Mouse (Mus musculus): ENCODE measurements at regions not wholly inside any gene's neighbourhood (a gene's known extent, or its start where the extent isn't known, plus 50 kb on each side); places are given as distances from the start of the nearest gene placed in this dataset.

GRCm38 (mm10) chr19:37774551-37774950 is 77.0 kb downstream of the Cyp26a1 start:
- no peak for TF ChIP-seq CTCF (IDR thresholded peaks at IDR 0.05; ENCODE audit: low read depth)
- no peak for TF ChIP-seq EP300 (IDR thresholded peaks at IDR 0.05; ENCODE audit: low read depth)
